8 mouse cellular contexts compared by ENCODE assay signal in genomic region chr8:111521713-111522429, GRCm38 (mm10). TPM values are rescaled to one million over a fixed set of nuclear protein-coding genes. Genes with fewer than 3 reads are reported as not detected.
DNase-seq lines count a peak whose midpoint lies in the region; ATAC-seq and TF ChIP-seq lines count a peak whose summit lies in the region.

TSS of gene Wdr59 (minus strand) at chr8:111522092.

- H3K4me2 ChIP-seq in embryonic facial prominence, embryonic 15.5 days (replicated peaks) = peak within 1 kb of the TSS; percentile 65
- H3K4me2 ChIP-seq in limb, embryonic 14.5 days (replicated peaks; ENCODE audit: low read depth, low read length, severe bottlenecking) = peak within 1 kb of the TSS; percentile 75
- H3K4me2 ChIP-seq in midbrain, postnatal 0 days (ENCODE audit: low read depth, low read length, poor library complexity, severe bottlenecking) = peak within 1 kb of the TSS; percentile 64

- H3K4me1 ChIP-seq in bone marrow, adult 2 months (ENCODE audit: control insufficient read depth, insufficient read depth, low read length) = no peaks in the 10 kb centered on the region; the same call in 1 of the 2 replicates
- peaks cover 10% of the 10 kb centered on the region for H3K4me1 ChIP-seq in embryonic facial prominence, embryonic 15.5 days
- H3K4me1 ChIP-seq in limb, embryonic 14.5 days (ENCODE audit: control insufficient read depth, insufficient read depth, low read length) = no peaks in the 10 kb centered on the region
- no peaks in the 10 kb centered on the region for H3K4me1 ChIP-seq in midbrain, postnatal 0 days (ENCODE audit: insufficient read depth, low read length)

- WGBS in bone marrow, adult 2 months = under 1% methylated on average over 34 of the region's 34 CpGs
- under 1% methylated on average over 34 of the region's 34 CpGs for WGBS in embryonic facial prominence, embryonic 15.5 days
- WGBS in limb, embryonic 14.5 days = under 1% methylated on average over 33 of the region's 34 CpGs
- 1% methylated on average over 33 of the region's 34 CpGs for WGBS in midbrain, postnatal 0 days

- peak; percentile 99 for DNase-seq in 416B (ENCODE audit: low read depth)
- peak; percentile 99 for DNase-seq in heart, adult 8-10 months (ENCODE audit: low spot score)
- peak; percentile 99 for DNase-seq in kidney, adult 9 months
- DNase-seq in limb, embryonic 14.5 days (ENCODE audit: low spot score) = peak; percentile 99
- DNase-seq in midbrain, postnatal 0 days (ENCODE audit: low spot score) = peak; percentile 99
- peak; percentile 92 to 98 for DNase-seq in spleen, postnatal 14 days (ENCODE audit: low spot score in 2 of 2)

- H3K27ac ChIP-seq in bone marrow, adult 2 months (ENCODE audit: control insufficient read depth, insufficient read depth, low read depth, low read length, poor library complexity) = no peak within 1 kb of the TSS
- peak within 1 kb of the TSS; percentile 68; the same call in 1 of the 2 replicates for H3K27ac ChIP-seq in embryonic facial prominence, embryonic 15.5 days (replicated peaks)
- H3K27ac ChIP-seq in limb, embryonic 14.5 days (replicated peaks; ENCODE audit: low read depth, low read length) = no peak within 1 kb of the TSS
- H3K27ac ChIP-seq in midbrain, postnatal 0 days (ENCODE audit: low read depth, low read length) = peak within 1 kb of the TSS; percentile 78

- H3K36me3 ChIP-seq in embryonic facial prominence, embryonic 15.5 days = no peaks in the 10 kb centered on the region
- H3K36me3 ChIP-seq in limb, embryonic 14.5 days (ENCODE audit: control insufficient read depth, insufficient read depth, low read length) = no peaks in the 10 kb centered on the region
- no peaks in the 10 kb centered on the region for H3K36me3 ChIP-seq in midbrain, postnatal 0 days (ENCODE audit: insufficient read depth, low read length)

- TF ChIP-seq CTCF in bone marrow, adult 2 months (IDR thresholded peaks at IDR 0.05; ENCODE audit: control insufficient read depth, insufficient read depth, low read length) = 0 out of 2 replicates have a peak, but pooled peaks have one; percentile 7
- peak; percentile 60 for TF ChIP-seq CTCF in midbrain, postnatal 0 days (IDR thresholded peaks at IDR 0.05)

- peak; percentile 100 for ATAC-seq in embryonic facial prominence, embryonic 15.5 days (ENCODE audit: insufficient number of reproducible peaks, low FRiP score, low TSS enrichment, low read depth)
- peak; percentile 100 for ATAC-seq in limb, embryonic 14.5 days (ENCODE audit: low FRiP score, low read depth)
- ATAC-seq in midbrain, postnatal 0 days (ENCODE audit: low FRiP score) = peak; percentile 99

- peak within 1 kb of the TSS; percentile 96 for H3K4me3 ChIP-seq in bone marrow, adult 2 months (replicated peaks; ENCODE audit: control insufficient read depth, low read depth, low read length)
- peak within 1 kb of the TSS; percentile 74 for H3K4me3 ChIP-seq in embryonic facial prominence, embryonic 15.5 days (replicated peaks)
- H3K4me3 ChIP-seq in limb, embryonic 14.5 days (replicated peaks; ENCODE audit: low read length) = peak within 1 kb of the TSS; percentile 63
- peak within 1 kb of the TSS; percentile 55 for H3K4me3 ChIP-seq in midbrain, postnatal 0 days (ENCODE audit: low read depth, low read length)

- H3K27me3 ChIP-seq in embryonic facial prominence, embryonic 15.5 days = no peaks in the 10 kb centered on the region
- no peaks in the 10 kb centered on the region for H3K27me3 ChIP-seq in limb, embryonic 14.5 days (ENCODE audit: control insufficient read depth, insufficient read depth, low read length)
- no peaks in the 10 kb centered on the region for H3K27me3 ChIP-seq in midbrain, postnatal 0 days (ENCODE audit: insufficient read depth, low read length)

- peak; percentile 19; the same call in 1 of the 2 replicates for TF ChIP-seq POLR2A in bone marrow, adult 2 months (IDR thresholded peaks at IDR 0.05; ENCODE audit: borderline replicate concordance, control insufficient read depth, low read depth, low read length)
- no peak for TF ChIP-seq POLR2A in limb, embryonic 14.5 days (IDR thresholded peaks at IDR 0.05; ENCODE audit: borderline replicate concordance, extremely low read depth, insufficient read depth, insufficient read length)

- no peaks in the 10 kb centered on the region for H3K9me3 ChIP-seq in embryonic facial prominence, embryonic 15.5 days (replicated peaks)
- H3K9me3 ChIP-seq in limb, embryonic 14.5 days (ENCODE audit: control insufficient read depth, low read length) = no peaks in the 10 kb centered on the region
- no peaks in the 10 kb centered on the region for H3K9me3 ChIP-seq in midbrain, postnatal 0 days (ENCODE audit: low read length)

- peak within 1 kb of the TSS; percentile 33 for H3K9ac ChIP-seq in embryonic facial prominence, embryonic 15.5 days
- H3K9ac ChIP-seq in limb, embryonic 14.5 days (ENCODE audit: low read depth, low read length, severe bottlenecking) = peak within 1 kb of the TSS; percentile 64
- peak within 1 kb of the TSS; percentile 67 for H3K9ac ChIP-seq in midbrain, postnatal 0 days (replicated peaks; ENCODE audit: low read length, poor library complexity, severe bottlenecking)

RNA-seq across cellular contexts. Expression of gene Wdr59, which starts in this region (rescaled TPM):
- 3.1 and 3.9 TPM in 2 replicates for polyA plus RNA-seq in bone marrow, adult 2 months (2011; ENCODE audit: insufficient read depth, insufficient read length, low replicate concordance, missing spikeins)
- 6.8 and 7.0 TPM in 2 replicates for polyA plus RNA-seq in embryonic facial prominence, embryonic 15.5 days (2015; fragmentation: Nextera tagmentation; extraction: Ambion mirVana)
- 1 to 10 TPM; 6.5 to 7.4 (median 7.0) TPM for total RNA-seq in heart, adult 8-10 months (2022)
- 11.5 and 13.3 TPM in 2 replicates for polyA plus RNA-seq in limb, embryonic 14.5 days (2012; rRNA removed)
- polyA plus RNA-seq in limb, embryonic 14.5 days (2014; fragmentation: Nextera tagmentation; extraction: Ambion mirVana) = 6.0 and 6.1 TPM in 2 replicates
- 11.6 and 17.1 TPM in 2 replicates for total RNA-seq in midbrain, postnatal 0 days (2014; rRNA removed)
- 5.6 and 6.6 TPM in 2 replicates for polyA plus RNA-seq in midbrain, postnatal 0 days (2015; fragmentation: Nextera tagmentation; extraction: Ambion mirVana)

Comparison
In these comparisons a context has a peak if more than half of its experiments do, and no peak if none do; other contexts are left out.
1. H3K27ac ChIP-seq: peak in embryonic facial prominence, embryonic 15.5 days (single experiment) and midbrain, postnatal 0 days (single experiment); none in bone marrow, adult 2 months (single experiment) and limb, embryonic 14.5 days (single experiment).
2. Peak in every context shown above with its lines, with median percentiles within 50 percentile points of each other: DNase-seq, H3K4me3 ChIP-seq, ATAC-seq, H3K4me2 ChIP-seq and H3K9ac ChIP-seq.